Mouse (Mus musculus): ENCODE data around the gene Cks1brt. TPM values are rescaled to one million over a fixed set of nuclear protein-coding genes. Genes with fewer than 3 reads are reported as not detected.
A peak's percentile ranks its signal among the peaks of the same experiment; 100 is the strongest.
"Not testable (repeated sequence)": the region's sequence is repeated elsewhere in the genome, so short reads cannot be mapped to it uniquely, and the experiment has no call there.

The Cks1brt gene
- polyA plus RNA-seq, 1 experiment from 2014 or later = not detected

DNA sequence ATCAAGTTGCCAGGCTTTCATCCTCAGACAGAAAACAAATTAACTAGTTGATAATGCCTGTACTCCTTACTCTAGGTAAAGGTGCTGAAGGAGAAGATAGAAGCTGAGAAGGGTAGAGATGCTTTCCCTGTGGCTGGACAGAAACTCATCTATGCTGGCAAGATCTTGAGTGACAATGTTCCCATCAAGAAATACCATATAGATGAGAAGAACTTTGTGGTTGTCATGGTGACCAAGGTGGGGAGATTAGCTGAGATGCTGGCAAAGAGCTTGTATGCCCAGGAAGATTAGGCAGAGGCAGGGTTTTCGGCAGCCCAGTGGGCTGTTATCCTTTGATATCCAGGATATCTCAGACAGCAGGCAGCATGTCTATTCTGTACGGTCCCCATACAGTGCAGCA lies 16.0 kb upstream of the Cks1brt start:
- WGBS = 82% methylated on average over 2 of the region's 2 CpGs
- not testable (repeated sequence) for ATAC-seq (replicated peaks; ENCODE audit: low FRiP score); H3K27ac ChIP-seq (ENCODE audit: low read depth, low read length); H3K9me3 ChIP-seq (ENCODE audit: control insufficient read depth, low read length); H3K27me3 ChIP-seq (replicated peaks; ENCODE audit: control insufficient read depth, insufficient read depth, low read length); H3K9ac ChIP-seq (ENCODE audit: low read depth, low read length); H3K36me3 ChIP-seq (ENCODE audit: control insufficient read depth, insufficient read depth, low read length); DNase-seq (ENCODE audit: low spot score); H3K4me1 ChIP-seq (replicated peaks; ENCODE audit: control insufficient read depth, insufficient read depth, low read length); H3K4me3 ChIP-seq (ENCODE audit: low read depth, low read length); H3K4me2 ChIP-seq

DNA sequence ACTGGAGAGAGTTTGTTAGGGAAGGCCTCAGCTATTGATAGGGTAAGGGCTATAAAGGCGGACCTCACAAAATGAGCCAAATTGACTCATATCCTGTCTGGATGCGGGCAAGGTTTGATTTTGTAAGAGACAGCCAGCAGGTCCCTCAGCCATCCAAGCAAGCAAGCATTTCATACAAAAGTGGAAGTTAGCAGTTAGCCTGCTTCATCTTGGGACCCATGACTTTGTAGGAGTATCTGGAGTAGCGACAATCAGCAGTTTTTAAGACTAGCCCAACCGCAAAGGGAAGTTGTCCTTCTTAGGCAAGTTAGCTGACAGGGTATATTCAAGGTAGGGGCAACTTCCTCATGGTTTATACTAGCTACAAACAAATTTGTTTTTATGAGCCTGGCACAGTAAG lies 9.2 kb upstream of the Cks1brt start:
- Histone ChIP-seq H3K4me1 (replicated peaks; ENCODE audit: control insufficient read depth, insufficient read depth, low read length) (no peaks in the 10 kb centered on the region), H3K36me3 (ENCODE audit: control insufficient read depth, insufficient read depth, low read length) (no peaks in the 10 kb centered on the region), H3K4me2 (no peak overlapping the region), H3K9ac (ENCODE audit: low read depth, low read length) (no peak overlapping the region), H3K27ac (ENCODE audit: low read depth, low read length) (no peak overlapping the region), H3K4me3 (ENCODE audit: low read depth, low read length) (no peak overlapping the region), H3K9me3 (ENCODE audit: control insufficient read depth, low read length) (peaks cover 3% of the 10 kb centered on the region; the same call in 1 of the 2 replicates), H3K27me3 (replicated peaks; ENCODE audit: control insufficient read depth, insufficient read depth, low read length) (no peaks in the 10 kb centered on the region)
- DNase-seq (ENCODE audit: low spot score) (no peak), ATAC-seq (replicated peaks; ENCODE audit: low FRiP score) (no peak)
- 71% methylated on average over 4 of the region's 4 CpGs for WGBS

DNA sequence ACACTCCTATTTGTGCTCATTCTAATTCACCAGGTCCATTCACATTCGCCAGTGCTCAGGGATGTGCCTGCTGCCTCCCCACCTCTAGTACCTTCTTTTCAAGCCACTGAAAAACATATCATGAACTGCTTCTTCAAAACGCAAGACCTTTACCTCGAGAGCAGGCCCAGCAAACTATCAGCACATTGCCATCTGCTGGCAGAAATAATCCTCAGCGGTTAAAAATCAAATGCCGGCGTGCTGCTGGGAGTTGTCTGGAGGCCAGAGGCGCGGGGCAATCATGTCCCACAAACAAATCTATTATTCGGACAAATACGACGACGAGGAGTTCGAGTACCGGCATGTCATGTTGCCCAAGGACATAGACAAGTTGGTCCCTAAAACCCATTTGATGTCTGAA lies 19.6 kb downstream of the Cks1brt start:
- no peak overlapping the region for H3K9ac ChIP-seq (ENCODE audit: low read depth, low read length)
- ATAC-seq (replicated peaks; ENCODE audit: low FRiP score) (no peak), DNase-seq (ENCODE audit: low spot score) (peak; percentile 33)
- 30% methylated on average over 14 of the region's 14 CpGs for WGBS
- no peak overlapping the region for H3K4me3 ChIP-seq (ENCODE audit: low read depth, low read length)
- H3K4me2 ChIP-seq = no peak overlapping the region
- no peak overlapping the region for H3K27ac ChIP-seq (ENCODE audit: low read depth, low read length)
- no peaks in the 10 kb centered on the region for H3K4me1 ChIP-seq (replicated peaks; ENCODE audit: control insufficient read depth, insufficient read depth, low read length)
- no peaks in the 10 kb centered on the region for H3K36me3 ChIP-seq (ENCODE audit: control insufficient read depth, insufficient read depth, low read length)
- H3K9me3 ChIP-seq (ENCODE audit: control insufficient read depth, low read length) = no peaks in the 10 kb centered on the region
- no peaks in the 10 kb centered on the region for H3K27me3 ChIP-seq (replicated peaks; ENCODE audit: control insufficient read depth, insufficient read depth, low read length)

DNA sequence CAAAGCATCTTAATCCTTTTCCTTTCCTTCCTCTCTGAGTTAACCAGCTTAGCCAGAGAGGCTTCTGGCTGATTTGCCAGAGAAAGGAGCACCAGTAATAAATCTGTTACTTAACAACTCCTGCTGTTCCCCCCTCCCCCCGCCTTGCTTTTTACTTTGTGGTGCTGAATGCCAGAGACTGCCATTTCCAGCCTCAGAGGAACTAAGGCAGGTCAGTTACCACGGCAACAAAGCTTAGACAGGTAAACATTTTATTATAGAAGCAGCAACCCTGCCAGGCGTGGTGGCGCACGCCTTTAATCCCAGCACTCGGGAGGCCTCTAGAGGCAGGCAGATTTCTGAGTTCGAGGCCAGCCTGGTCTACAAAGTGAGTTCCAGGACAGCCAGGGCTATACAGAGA lies 24.2 kb downstream of the Cks1brt start:
- Histone ChIP-seq H3K4me2 (no peak overlapping the region), H3K36me3 (ENCODE audit: control insufficient read depth, insufficient read depth, low read length) (no peaks in the 10 kb centered on the region), H3K9me3 (ENCODE audit: control insufficient read depth, low read length) (no peaks in the 10 kb centered on the region), H3K4me3 (ENCODE audit: low read depth, low read length) (no peak overlapping the region), H3K9ac (ENCODE audit: low read depth, low read length) (no peak overlapping the region), H3K27me3 (replicated peaks; ENCODE audit: control insufficient read depth, insufficient read depth, low read length) (no peaks in the 10 kb centered on the region), H3K27ac (ENCODE audit: low read depth, low read length) (no peak overlapping the region), H3K4me1 (replicated peaks; ENCODE audit: control insufficient read depth, insufficient read depth, low read length) (no peaks in the 10 kb centered on the region)
- 76% methylated on average over 7 of the region's 7 CpGs for WGBS
- DNase-seq (ENCODE audit: low spot score) (no peak), ATAC-seq (replicated peaks; ENCODE audit: low FRiP score) (no peak)

DNA sequence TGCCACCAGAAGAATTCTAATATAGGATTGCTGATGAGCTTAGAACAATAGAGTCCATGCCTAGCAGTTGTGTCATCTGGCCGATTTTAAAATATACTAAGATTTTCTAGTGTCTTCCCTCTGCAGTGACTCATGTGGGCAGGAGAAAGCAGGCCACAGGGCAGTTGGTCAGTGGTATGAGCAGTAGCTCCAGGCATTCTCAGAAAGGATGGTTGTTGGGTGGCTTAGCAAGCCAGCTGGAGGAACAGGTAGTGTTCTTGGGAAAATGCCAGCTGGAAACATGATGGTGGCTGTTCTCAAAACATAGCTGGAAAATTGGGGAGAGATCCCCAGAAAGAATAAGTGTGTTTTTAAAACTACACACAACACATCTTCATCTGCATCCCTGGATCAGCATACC lies 40.6 kb downstream of the Cks1brt start:
- Histone ChIP-seq H3K4me1 (replicated peaks; ENCODE audit: control insufficient read depth, insufficient read depth, low read length) (no peaks in the 10 kb centered on the region), H3K4me2 (no peak overlapping the region), H3K27me3 (replicated peaks; ENCODE audit: control insufficient read depth, insufficient read depth, low read length) (no peaks in the 10 kb centered on the region), H3K36me3 (ENCODE audit: control insufficient read depth, insufficient read depth, low read length) (no peaks in the 10 kb centered on the region), H3K9ac (ENCODE audit: low read depth, low read length) (no peak overlapping the region), H3K9me3 (ENCODE audit: control insufficient read depth, low read length) (no peaks in the 10 kb centered on the region), H3K27ac (ENCODE audit: low read depth, low read length) (no peak overlapping the region), H3K4me3 (ENCODE audit: low read depth, low read length) (no peak overlapping the region)
- ATAC-seq (replicated peaks; ENCODE audit: low FRiP score) (no peak), DNase-seq (ENCODE audit: low spot score) (no peak)
- 60% methylated on average over 1 of the region's 1 CpGs for WGBS

DNA sequence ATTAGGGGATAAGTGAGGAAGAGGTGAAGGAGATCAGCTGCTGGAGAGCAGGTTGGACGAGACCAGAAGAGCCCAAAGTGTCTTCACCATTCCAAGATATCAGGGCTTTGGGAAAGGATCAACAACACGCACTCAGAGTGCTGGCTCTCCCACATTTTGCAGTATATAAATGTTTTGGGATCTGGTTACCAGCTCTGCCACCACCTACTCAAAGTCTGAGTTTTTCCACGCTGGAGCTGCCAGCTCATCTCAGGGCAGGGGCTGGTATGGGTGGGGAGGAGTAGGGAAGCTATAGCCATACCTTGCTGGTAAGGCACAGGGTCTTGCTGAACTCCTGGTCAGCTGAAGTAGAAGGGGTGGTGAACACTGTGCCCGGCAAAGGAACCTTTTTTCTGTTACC lies 68.5 kb downstream of the Cks1brt start:
- Histone ChIP-seq H3K27me3 (replicated peaks; ENCODE audit: control insufficient read depth, insufficient read depth, low read length) (no peaks in the 10 kb centered on the region), H3K4me2 (no peak overlapping the region), H3K4me1 (replicated peaks; ENCODE audit: control insufficient read depth, insufficient read depth, low read length) (no peaks in the 10 kb centered on the region), H3K4me3 (ENCODE audit: low read depth, low read length) (no peak overlapping the region), H3K27ac (ENCODE audit: low read depth, low read length) (no peak overlapping the region), H3K9ac (ENCODE audit: low read depth, low read length) (no peak overlapping the region), H3K36me3 (ENCODE audit: control insufficient read depth, insufficient read depth, low read length) (no peaks in the 10 kb centered on the region), H3K9me3 (ENCODE audit: control insufficient read depth, low read length) (no peaks in the 10 kb centered on the region)
- ATAC-seq (replicated peaks; ENCODE audit: low FRiP score) = no peak
- 82% methylated on average over 4 of the region's 4 CpGs for WGBS
- DNase-seq (ENCODE audit: low spot score) = no peak

DNA sequence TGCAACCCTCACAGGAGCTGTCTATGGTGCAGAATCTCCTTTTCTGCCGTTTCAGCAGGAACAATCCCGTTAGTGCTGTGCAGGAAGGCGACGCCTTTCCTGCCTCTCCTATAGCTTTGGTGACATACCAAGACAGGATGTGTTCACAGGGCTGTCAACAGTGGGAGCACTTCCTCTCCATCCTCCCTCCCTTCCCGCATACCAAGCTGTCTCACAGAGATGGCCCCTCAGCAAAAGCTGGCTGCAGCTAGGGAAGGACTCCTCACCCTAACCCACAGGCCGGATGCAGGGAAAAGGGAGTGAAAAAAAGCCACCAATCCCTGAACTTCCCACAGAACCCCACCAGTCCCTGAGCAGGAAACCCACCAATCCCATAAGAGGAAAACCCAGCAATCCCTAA lies 69.3 kb downstream of the Cks1brt start:
- no peak overlapping the region for H3K27ac ChIP-seq (ENCODE audit: low read depth, low read length)

More for the DNA sequence above, 69.3 kb downstream of the Cks1brt start:
- peak; percentile 56; the same call in 1 of the 2 replicates for ATAC-seq (replicated peaks; ENCODE audit: low FRiP score)
- no peak for DNase-seq (ENCODE audit: low spot score)
- H3K4me3 ChIP-seq (ENCODE audit: low read depth, low read length) = no peak overlapping the region
- H3K27me3 ChIP-seq (replicated peaks; ENCODE audit: control insufficient read depth, insufficient read depth, low read length) = no peaks in the 10 kb centered on the region
- no peak overlapping the region for H3K9ac ChIP-seq (ENCODE audit: low read depth, low read length)
- no peaks in the 10 kb centered on the region for H3K36me3 ChIP-seq (ENCODE audit: control insufficient read depth, insufficient read depth, low read length)
- H3K4me1 ChIP-seq (replicated peaks; ENCODE audit: control insufficient read depth, insufficient read depth, low read length) = no peaks in the 10 kb centered on the region
- no peak overlapping the region for H3K4me2 ChIP-seq
- 20% methylated on average over 6 of the region's 6 CpGs for WGBS
- H3K9me3 ChIP-seq (ENCODE audit: control insufficient read depth, low read length) = no peaks in the 10 kb centered on the region

Small RNA genes lying within 50 kb of the gene (microRNA-seq; reads per million reads assigned to microRNA genes)
- 37.0 reads per million, percentile 37 among the genes with 10 or more reads in this experiment for gene Gm23388 (ENCODE audit: borderline number of aligned reads)

Other genes starting within 250 kb of the Cks1brt start
- gene Klf1, start 250.0 kb upstream of the Cks1brt start, polyA plus RNA-seq (2014; fragmentation: Nextera tagmentation; extraction: Ambion mirVana) = 458 and 504 TPM in 2 replicates
- 11.5 and 12.7 TPM in 2 replicates for gene Dnase2a, start 243.4 kb upstream of the Cks1brt start, polyA plus RNA-seq (2014; fragmentation: Nextera tagmentation; extraction: Ambion mirVana)
- gene Mast1, start 214.6 kb upstream of the Cks1brt start, polyA plus RNA-seq (2014; fragmentation: Nextera tagmentation; extraction: Ambion mirVana) = 0.14 and 0.29 TPM in 2 replicates
- 0.22 and 0.49 TPM in 2 replicates for gene Rtbdn, start 204.9 kb upstream of the Cks1brt start, polyA plus RNA-seq (2014; fragmentation: Nextera tagmentation; extraction: Ambion mirVana)
- gene Gm49661, start 182.5 kb upstream of the Cks1brt start, polyA plus RNA-seq (2014; fragmentation: Nextera tagmentation; extraction: Ambion mirVana) = not detected in 2 replicates
- 1,398 and 1,409 TPM in 2 replicates for gene Prdx2, start 182.3 kb upstream of the Cks1brt start, polyA plus RNA-seq (2014; fragmentation: Nextera tagmentation; extraction: Ambion mirVana)
- 195 and 197 TPM in 2 replicates for gene Rnaseh2a, start 182.2 kb upstream of the Cks1brt start, polyA plus RNA-seq (2014; fragmentation: Nextera tagmentation; extraction: Ambion mirVana)
- 21.1 and 23.2 TPM in 2 replicates for gene Junb, start 173.2 kb upstream of the Cks1brt start, polyA plus RNA-seq (2014; fragmentation: Nextera tagmentation; extraction: Ambion mirVana)
- 15.5 and 16.7 TPM in 2 replicates for gene Hook2, start 161.3 kb upstream of the Cks1brt start, polyA plus RNA-seq (2014; fragmentation: Nextera tagmentation; extraction: Ambion mirVana)
- gene Best2, start 137.4 kb upstream of the Cks1brt start, polyA plus RNA-seq (2014; fragmentation: Nextera tagmentation; extraction: Ambion mirVana) = 0.13 TPM in 1 of 2 replicates, not detected in the other
- 100 and 103 TPM in 2 replicates for gene Asna1, start 126.6 kb upstream of the Cks1brt start, polyA plus RNA-seq (2014; fragmentation: Nextera tagmentation; extraction: Ambion mirVana)
- gene Trir, start 125.1 kb upstream of the Cks1brt start, polyA plus RNA-seq (2014; fragmentation: Nextera tagmentation; extraction: Ambion mirVana) = 126 and 138 TPM in 2 replicates
- 17.7 and 19.3 TPM in 2 replicates for gene Tnpo2, start 115.0 kb upstream of the Cks1brt start, polyA plus RNA-seq (2014; fragmentation: Nextera tagmentation; extraction: Ambion mirVana)
- 15.5 and 17.4 TPM in 2 replicates for gene Fbxw9, start 91.9 kb upstream of the Cks1brt start, polyA plus RNA-seq (2014; fragmentation: Nextera tagmentation; extraction: Ambion mirVana)
- gene Gm5741, start 83.9 kb upstream of the Cks1brt start, polyA plus RNA-seq (2014; fragmentation: Nextera tagmentation; extraction: Ambion mirVana) = not detected in 2 replicates
- 72.5 and 73.8 TPM in 2 replicates for gene Dhps, start 80.2 kb upstream of the Cks1brt start, polyA plus RNA-seq (2014; fragmentation: Nextera tagmentation; extraction: Ambion mirVana)
- 103 and 105 TPM in 2 replicates for gene Wdr83os, start 71.2 kb upstream of the Cks1brt start, polyA plus RNA-seq (2014; fragmentation: Nextera tagmentation; extraction: Ambion mirVana)
- gene Wdr83, start 70.6 kb upstream of the Cks1brt start, polyA plus RNA-seq (2014; fragmentation: Nextera tagmentation; extraction: Ambion mirVana) = 46.4 and 50.4 TPM in 2 replicates
- 38.6 and 40.3 TPM in 2 replicates for gene Man2b1, start 68.7 kb upstream of the Cks1brt start, polyA plus RNA-seq (2014; fragmentation: Nextera tagmentation; extraction: Ambion mirVana)
- gene Zfp791, start 28.8 kb upstream of the Cks1brt start, polyA plus RNA-seq (2014; fragmentation: Nextera tagmentation; extraction: Ambion mirVana) = 0.71 and 1.1 TPM in 2 replicates
- gene Olfr371, start 74.1 kb downstream of the Cks1brt start, polyA plus RNA-seq (2014; fragmentation: Nextera tagmentation; extraction: Ambion mirVana) = not detected in 2 replicates
- gene Orc6, start 147.7 kb downstream of the Cks1brt start, polyA plus RNA-seq (2014; fragmentation: Nextera tagmentation; extraction: Ambion mirVana) = 165 and 170 TPM in 2 replicates
- 142 and 178 TPM in 2 replicates for gene Vps35, start 147.9 kb downstream of the Cks1brt start, polyA plus RNA-seq (2014; fragmentation: Nextera tagmentation; extraction: Ambion mirVana)
- gene Mylk3, start 234.4 kb downstream of the Cks1brt start, polyA plus RNA-seq (2014; fragmentation: Nextera tagmentation; extraction: Ambion mirVana) = 26.6 and 31.3 TPM in 2 replicates

Data from liver, embryonic 11.5 days (tissue).